Mouse (Mus musculus): ENCODE measurements around the gene Sh3gl2.

GRCm38 (mm10) chr4:85585426-85585825 lies 380.5 kb downstream of the Sh3gl2 start:
- TF ChIP-seq POLR2A (IDR thresholded peaks at IDR 0.05; ENCODE audit: borderline replicate concordance, extremely low read depth, insufficient read depth, insufficient read length, poor library complexity, severe bottlenecking) (no peak), CTCF (IDR thresholded peaks at IDR 0.05; ENCODE audit: borderline replicate concordance, extremely low read depth, insufficient read depth, insufficient read length) (no peak)
